Mouse (Mus musculus): ENCODE data around the gene Sgip1. TPM values are rescaled to one million over a fixed set of nuclear protein-coding genes. Genes with fewer than 3 reads are reported as not detected.

The Sgip1 gene
- polyA plus RNA-seq, 1 experiment from 2014 or later = 7.9 TPM

DNA sequence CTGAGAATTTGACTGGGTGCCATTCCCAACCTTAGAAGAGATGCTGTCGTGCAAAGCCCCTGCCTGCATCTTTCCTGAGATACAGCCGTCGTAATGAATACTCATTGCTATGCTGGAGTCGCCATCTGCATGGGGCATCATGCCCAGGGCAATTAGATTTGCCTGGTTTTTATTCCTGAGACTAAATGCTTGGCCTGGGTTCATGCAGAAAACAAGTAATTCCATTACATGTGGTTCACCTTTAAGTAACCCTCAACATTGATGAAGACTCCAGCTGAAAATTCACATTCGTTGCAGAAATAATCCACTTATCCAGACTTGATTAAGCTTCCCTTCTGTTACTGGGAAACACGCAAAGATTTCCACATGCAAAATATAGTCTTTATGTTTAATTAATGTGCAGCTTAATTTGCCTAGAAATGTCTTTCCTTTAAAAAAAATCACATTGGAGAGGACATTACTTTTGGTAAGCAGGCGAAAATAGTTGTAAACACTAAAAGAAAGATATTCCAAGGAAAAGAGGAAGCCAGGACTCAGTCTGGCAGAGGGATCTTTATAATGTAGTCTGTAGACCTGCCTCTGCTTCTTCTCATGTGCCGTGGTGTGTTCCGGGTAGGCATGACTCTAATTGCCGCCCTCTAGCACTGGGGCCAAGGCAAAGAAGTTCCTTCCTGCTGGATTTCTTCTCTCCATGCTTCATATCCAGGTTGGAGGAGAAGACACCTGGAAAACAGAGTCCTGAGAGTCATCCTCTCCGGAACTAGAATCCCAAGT is 100.0 kb downstream of the Sgip1 start:
- Histone ChIP-seq H3K4me2 (replicated peaks) (no peak overlapping the region), H3K9ac (no peak overlapping the region), H3K4me1 (peaks cover 3% of the 10 kb centered on the region; the same call in 1 of the 2 replicates), H3K4me3 (replicated peaks) (no peak overlapping the region), H3K27ac (replicated peaks) (peak overlapping the region; percentile 44; the same call in 1 of the 2 replicates), H3K9me3 (replicated peaks) (no peaks in the 10 kb centered on the region), H3K36me3 (no peaks in the 10 kb centered on the region), H3K27me3 (no peaks in the 10 kb centered on the region)
- WGBS = 51% methylated on average over 11 of the region's 11 CpGs
- no peak for ATAC-seq (ENCODE audit: insufficient number of reproducible peaks, low FRiP score, low TSS enrichment, low read depth)

DNA sequence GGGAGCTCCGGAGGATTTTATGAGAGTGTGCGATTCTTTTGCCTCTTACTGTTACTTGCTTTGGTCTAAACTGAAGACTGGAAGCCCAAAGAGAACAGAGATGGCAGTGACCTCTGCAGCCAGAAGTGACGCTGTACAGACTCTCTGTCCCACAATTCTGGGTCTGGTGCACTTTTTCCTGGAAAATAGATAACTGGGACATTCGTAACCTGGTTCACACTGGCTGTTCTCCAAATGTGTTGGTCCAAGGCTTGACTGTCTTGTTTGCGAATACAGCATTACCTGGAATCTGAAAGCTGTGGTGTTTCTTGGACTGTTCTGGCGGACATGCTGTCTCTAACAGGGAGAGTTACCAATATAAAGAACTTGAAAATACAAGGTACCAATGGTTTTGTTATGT is 109.4 kb downstream of the Sgip1 start:
- H3K4me3 ChIP-seq (replicated peaks) = no peak overlapping the region
- no peaks in the 10 kb centered on the region for H3K27me3 ChIP-seq
- no peak overlapping the region for H3K9ac ChIP-seq
- no peaks in the 10 kb centered on the region for H3K36me3 ChIP-seq
- H3K4me1 ChIP-seq = no peaks in the 10 kb centered on the region
- 92% methylated on average over 6 of the region's 6 CpGs for WGBS
- H3K27ac ChIP-seq (replicated peaks) = no peak overlapping the region
- H3K4me2 ChIP-seq (replicated peaks) = no peak overlapping the region
- no peak for ATAC-seq (ENCODE audit: insufficient number of reproducible peaks, low FRiP score, low TSS enrichment, low read depth)
- H3K9me3 ChIP-seq (replicated peaks) = no peaks in the 10 kb centered on the region

DNA sequence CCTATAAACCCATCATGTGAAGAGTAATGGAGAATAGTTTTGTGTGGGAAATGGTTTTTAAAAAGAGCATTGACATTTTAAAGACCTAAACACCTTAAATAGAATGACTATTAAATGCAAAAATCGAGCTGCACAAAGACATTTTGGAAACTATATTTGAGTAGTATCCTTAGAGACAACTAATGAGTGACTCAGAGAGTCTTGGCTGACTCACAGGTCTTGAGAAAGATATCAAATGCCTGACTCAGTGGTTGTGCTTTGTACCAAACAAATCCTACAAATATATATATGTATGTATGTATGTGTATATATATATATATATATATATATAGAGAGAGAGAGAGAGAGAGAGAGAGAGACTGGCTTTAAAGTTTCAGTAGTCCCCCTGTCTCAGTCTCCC is 110.1 kb downstream of the Sgip1 start:
- WGBS = 63% methylated on average over 1 of the region's 1 CpGs
- Histone ChIP-seq H3K4me3 (replicated peaks) (no peak overlapping the region), H3K4me2 (replicated peaks) (no peak overlapping the region), H3K36me3 (no peaks in the 10 kb centered on the region), H3K27ac (replicated peaks) (no peak overlapping the region), H3K9ac (no peak overlapping the region), H3K4me1 (no peaks in the 10 kb centered on the region), H3K27me3 (no peaks in the 10 kb centered on the region), H3K9me3 (replicated peaks) (no peaks in the 10 kb centered on the region)
- ATAC-seq (ENCODE audit: insufficient number of reproducible peaks, low FRiP score, low TSS enrichment, low read depth) = no peak

DNA sequence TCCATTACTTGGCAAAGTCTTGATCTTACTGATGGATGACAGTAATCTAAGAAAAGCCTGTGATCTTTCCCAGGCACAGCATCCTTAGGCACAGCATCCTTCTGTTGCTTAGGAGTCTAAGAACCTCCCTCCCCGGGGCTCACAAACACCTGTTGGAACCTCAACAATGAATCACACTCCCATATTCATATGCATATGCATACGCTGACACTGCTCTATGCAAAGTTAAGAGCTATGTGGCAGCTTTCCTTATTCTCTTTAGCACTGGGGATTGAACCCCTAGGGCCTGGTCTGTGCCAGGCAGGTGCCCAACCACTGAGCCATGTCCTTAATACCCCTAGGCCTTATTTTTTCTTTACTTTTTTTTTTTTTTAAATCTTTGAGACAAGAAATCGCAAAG is 111.2 kb downstream of the Sgip1 start:
- Histone ChIP-seq H3K27ac (replicated peaks) (no peak overlapping the region), H3K4me1 (no peaks in the 10 kb centered on the region), H3K36me3 (no peaks in the 10 kb centered on the region), H3K27me3 (no peaks in the 10 kb centered on the region), H3K4me2 (replicated peaks) (no peak overlapping the region), H3K9me3 (replicated peaks) (no peaks in the 10 kb centered on the region), H3K9ac (no peak overlapping the region), H3K4me3 (replicated peaks) (no peak overlapping the region)
- ATAC-seq (ENCODE audit: insufficient number of reproducible peaks, low FRiP score, low TSS enrichment, low read depth) = no peak
- WGBS = 77% methylated on average over 3 of the region's 3 CpGs

DNA sequence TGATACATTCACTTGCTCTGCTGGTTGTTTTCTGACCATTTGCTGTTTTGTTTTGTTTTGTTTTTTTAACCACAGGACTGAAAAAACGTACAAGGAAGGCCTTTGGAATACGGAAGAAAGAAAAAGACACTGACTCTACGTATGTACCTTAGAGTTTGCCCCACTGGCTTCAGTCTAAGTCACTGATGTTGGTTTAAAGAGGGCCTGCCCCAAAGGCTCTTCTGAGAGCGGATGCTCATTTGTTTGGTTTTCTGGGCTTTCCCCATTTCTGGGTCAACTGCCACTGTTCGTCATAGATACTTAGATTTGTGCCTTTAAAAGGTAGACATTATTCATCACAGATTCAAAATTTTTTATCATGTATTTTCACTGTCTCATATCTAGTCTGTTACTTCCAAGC is 111.7 kb downstream of the Sgip1 start:
- Histone ChIP-seq H3K4me1 (no peaks in the 10 kb centered on the region), H3K36me3 (no peaks in the 10 kb centered on the region), H3K4me2 (replicated peaks) (no peak overlapping the region), H3K27ac (replicated peaks) (no peak overlapping the region), H3K9ac (no peak overlapping the region), H3K4me3 (replicated peaks) (no peak overlapping the region), H3K27me3 (no peaks in the 10 kb centered on the region), H3K9me3 (replicated peaks) (no peaks in the 10 kb centered on the region)
- no peak for ATAC-seq (ENCODE audit: insufficient number of reproducible peaks, low FRiP score, low TSS enrichment, low read depth)
- 80% methylated on average over 5 of the region's 5 CpGs for WGBS

DNA sequence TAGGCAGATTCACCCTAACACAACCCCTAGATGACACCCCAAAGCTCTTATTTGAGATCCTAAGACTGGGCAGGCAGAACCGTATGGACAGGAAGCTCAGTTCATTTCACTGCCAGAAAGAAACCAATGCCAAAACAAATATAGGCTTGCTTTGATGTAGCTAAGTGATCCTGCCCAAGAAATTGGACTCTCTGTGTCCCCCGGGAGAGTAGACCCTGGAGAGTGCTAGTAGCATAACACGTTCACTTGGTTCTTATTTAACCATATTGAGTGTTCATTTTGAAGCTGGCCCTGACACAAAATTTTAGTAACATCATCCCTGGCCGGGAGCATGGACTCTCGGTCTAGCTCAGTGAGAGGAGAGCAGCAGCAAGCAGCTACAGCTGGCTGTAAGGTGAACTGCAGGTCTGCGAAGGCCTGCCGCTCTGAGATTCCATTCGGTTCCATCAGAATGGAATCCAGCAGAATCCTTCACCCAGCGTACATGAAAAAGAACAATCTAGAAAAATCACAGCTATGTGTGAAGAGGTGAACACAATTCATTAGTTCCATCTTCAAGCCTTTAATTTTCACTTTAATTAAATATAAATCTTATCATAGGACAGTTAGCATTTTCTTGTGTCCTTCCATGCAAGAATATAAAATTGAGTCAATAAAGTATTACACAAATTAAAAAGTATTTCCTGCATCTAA is 112.4 kb downstream of the Sgip1 start:
- Histone ChIP-seq H3K27ac (replicated peaks) (no peak overlapping the region), H3K9me3 (replicated peaks) (no peaks in the 10 kb centered on the region), H3K4me3 (replicated peaks) (no peak overlapping the region), H3K4me1 (no peaks in the 10 kb centered on the region), H3K9ac (no peak overlapping the region), H3K27me3 (no peaks in the 10 kb centered on the region), H3K4me2 (replicated peaks) (no peak overlapping the region), H3K36me3 (no peaks in the 10 kb centered on the region)
- no peak for ATAC-seq (ENCODE audit: insufficient number of reproducible peaks, low FRiP score, low TSS enrichment, low read depth)
- WGBS = 54% methylated on average over 9 of the region's 9 CpGs

DNA sequence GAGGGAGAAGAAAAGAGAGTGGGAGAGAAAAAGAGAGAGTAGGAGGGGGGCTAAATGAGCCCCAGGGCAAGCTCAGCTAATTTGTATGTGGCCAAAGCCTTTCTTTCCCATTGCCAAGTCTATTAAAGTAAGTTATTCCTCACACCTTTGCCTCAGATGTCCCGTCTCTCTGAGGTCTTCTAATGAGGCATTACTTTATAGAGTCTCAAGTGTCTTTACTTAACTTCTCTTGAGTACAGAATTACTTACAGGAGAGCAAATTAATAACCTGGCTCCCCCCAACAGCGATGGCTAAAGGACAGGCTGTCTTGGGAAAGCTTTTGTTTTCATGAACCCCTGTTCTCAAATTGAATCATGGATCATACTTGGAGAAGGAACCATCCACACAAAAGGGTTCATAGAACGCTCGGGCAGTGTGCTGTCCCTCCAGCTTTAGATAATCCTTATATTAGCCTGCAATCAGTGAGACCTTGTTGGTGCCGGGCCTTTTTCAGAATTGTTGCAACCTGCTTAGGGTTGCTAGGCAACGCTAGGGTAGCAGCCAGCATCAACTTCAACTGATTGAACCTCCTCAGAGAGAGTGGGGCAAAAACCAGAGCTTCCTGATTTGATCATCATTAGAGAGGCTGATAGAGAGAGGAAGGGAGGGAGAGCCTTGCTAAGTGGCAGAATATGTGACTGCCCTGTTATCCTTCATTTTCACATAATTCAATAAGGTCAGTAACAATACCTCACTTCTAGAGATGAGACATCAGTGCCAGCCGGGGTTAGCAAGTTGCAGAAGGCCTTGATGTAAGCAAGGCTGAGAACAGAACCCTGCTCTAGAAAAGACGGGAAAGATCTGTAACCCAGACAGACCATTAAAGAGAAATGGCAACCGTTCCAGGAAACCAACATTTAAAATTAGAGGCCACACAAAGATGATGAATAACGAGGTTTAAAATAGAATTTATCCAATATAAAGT is 114.1 kb downstream of the Sgip1 start:
- no peak for ATAC-seq (ENCODE audit: insufficient number of reproducible peaks, low FRiP score, low TSS enrichment, low read depth)
- H3K27me3 ChIP-seq = no peaks in the 10 kb centered on the region
- H3K36me3 ChIP-seq = no peaks in the 10 kb centered on the region
- no peak overlapping the region for H3K27ac ChIP-seq (replicated peaks)
- H3K9ac ChIP-seq = no peak overlapping the region
- no peak overlapping the region for H3K4me2 ChIP-seq (replicated peaks)
- H3K9me3 ChIP-seq (replicated peaks) = no peaks in the 10 kb centered on the region
- 65% methylated on average over 10 of the region's 10 CpGs for WGBS
- H3K4me3 ChIP-seq (replicated peaks) = no peak overlapping the region
- H3K4me1 ChIP-seq = no peaks in the 10 kb centered on the region

DNA sequence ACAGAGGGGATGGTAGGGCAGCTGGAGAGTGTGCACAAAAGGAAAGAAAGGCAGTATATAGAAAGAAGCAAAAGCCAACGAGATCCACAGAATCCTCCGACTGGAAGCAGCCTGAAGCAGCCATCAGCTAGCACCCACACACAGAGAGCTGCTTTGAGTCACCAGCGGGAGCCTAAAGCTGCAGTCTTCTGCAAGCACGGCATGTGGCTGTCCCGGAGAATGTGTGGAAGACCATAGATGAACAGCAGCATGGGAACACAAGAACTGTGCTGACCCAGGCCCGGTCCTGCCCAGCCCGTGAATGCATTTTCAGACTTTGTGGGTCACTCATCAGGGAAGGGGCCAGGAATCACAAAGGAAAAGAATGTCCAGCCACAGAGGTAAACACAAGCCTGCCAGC is 115.0 kb downstream of the Sgip1 start:
- Histone ChIP-seq H3K9me3 (replicated peaks) (no peaks in the 10 kb centered on the region), H3K27ac (replicated peaks) (no peak overlapping the region), H3K36me3 (no peaks in the 10 kb centered on the region), H3K4me3 (replicated peaks) (no peak overlapping the region), H3K9ac (no peak overlapping the region), H3K4me1 (no peaks in the 10 kb centered on the region), H3K27me3 (no peaks in the 10 kb centered on the region), H3K4me2 (replicated peaks) (no peak overlapping the region)
- ATAC-seq (ENCODE audit: insufficient number of reproducible peaks, low FRiP score, low TSS enrichment, low read depth) = no peak
- 55% methylated on average over 7 of the region's 7 CpGs for WGBS

DNA sequence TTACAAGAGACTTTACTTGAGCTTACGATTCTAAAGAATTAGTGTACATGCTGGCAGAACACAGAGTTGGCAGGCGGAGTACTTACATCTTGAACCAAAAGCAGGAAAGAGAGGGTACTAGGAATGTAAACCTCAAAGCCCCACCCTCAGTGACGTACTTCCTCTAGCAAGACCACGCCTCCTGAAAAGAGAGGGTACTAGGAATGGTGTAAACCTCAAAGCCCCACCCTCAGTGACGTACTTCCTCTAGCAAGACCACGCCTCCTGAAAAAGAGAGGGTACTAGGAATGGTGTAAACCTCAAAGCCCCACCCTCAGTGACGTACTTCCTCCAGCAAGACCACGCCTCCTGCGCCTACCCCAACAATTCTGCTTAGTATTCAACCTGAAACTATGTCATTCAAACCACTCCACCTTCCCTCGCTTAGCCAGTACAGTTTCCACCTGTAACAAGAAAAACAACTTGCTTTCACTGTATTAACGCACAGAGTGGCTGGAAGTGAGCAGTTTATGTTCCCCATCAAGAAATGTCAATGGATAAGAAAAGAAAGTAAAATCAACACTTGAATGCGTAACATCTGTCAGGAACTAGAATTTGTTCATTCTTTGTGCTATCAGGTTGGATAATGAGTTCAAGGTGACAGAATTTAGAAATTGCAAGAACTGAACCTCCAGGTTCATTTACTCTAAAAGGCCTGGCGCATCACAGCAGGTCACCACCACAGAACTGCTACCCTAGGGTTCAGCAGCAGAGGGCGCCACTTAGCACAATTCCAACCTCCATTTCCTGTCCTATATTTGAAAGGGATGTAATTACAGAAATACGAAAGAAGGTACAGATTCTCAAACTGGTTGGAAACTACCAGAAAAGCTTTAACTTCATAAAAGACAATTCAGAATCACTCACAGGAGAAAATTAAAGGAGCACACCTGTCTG is 118.4 kb downstream of the Sgip1 start:
- Histone ChIP-seq H3K4me1 (no peaks in the 10 kb centered on the region), H3K4me2 (replicated peaks) (no peak overlapping the region), H3K27ac (replicated peaks) (no peak overlapping the region), H3K4me3 (replicated peaks) (no peak overlapping the region), H3K9ac (no peak overlapping the region), H3K36me3 (no peaks in the 10 kb centered on the region), H3K9me3 (replicated peaks) (no peaks in the 10 kb centered on the region), H3K27me3 (no peaks in the 10 kb centered on the region)
- 88% methylated on average over 15 of the region's 15 CpGs for WGBS
- no peak for ATAC-seq (ENCODE audit: insufficient number of reproducible peaks, low FRiP score, low TSS enrichment, low read depth)

DNA sequence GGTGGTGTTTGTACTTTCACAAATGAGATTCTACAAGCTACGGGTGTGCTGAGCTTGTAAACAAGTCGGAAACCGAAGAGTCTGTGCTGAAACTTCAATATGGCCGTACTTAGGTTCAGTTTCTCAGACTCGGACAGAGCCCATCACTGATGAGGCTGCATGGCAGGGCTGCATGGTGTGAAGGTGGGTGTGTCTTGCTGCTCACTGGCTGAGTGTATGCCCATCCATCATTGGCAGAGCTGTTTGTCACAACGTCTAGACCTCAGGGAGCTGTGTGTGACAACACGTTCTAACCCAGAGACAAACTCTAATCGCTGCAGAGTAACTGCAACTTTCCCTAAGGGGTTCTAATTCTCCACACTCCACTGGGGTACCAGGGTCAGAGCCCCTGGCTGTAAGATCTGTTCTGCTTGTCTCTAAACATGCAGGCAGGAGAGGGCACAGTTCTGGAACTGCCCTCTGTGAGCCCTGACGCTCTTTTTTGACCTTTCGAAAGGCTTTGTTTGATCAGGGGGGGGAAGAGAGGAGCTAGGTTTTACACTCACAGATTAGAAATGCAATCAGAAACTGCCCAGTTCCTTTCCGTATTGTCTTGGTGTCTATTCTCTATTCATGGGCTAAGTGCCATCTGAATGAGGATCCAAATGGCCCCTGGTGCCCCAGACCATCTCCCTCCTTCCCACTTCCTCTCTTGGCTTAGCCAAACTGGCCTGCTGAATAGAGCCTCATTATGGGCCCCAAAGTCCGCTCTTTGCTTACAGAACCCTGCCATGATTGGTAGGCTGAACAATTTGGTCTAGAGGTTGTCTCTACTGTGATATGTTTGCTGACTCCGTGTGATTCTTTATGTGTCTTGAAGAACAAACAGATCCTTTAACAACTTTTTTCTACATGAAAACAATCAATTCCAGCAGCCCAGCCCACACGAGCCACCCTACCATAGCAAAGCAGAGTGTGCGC is 121.9 kb downstream of the Sgip1 start:
- Histone ChIP-seq H3K4me3 (replicated peaks) (no peak overlapping the region), H3K9me3 (replicated peaks) (no peaks in the 10 kb centered on the region), H3K27me3 (no peaks in the 10 kb centered on the region), H3K4me2 (replicated peaks) (no peak overlapping the region), H3K9ac (no peak overlapping the region), H3K4me1 (no peaks in the 10 kb centered on the region), H3K36me3 (no peaks in the 10 kb centered on the region), H3K27ac (replicated peaks) (no peak overlapping the region)
- WGBS = 80% methylated on average over 15 of the region's 15 CpGs
- no peak for ATAC-seq (ENCODE audit: insufficient number of reproducible peaks, low FRiP score, low TSS enrichment, low read depth)
